Mouse (Mus musculus) testis, adult 2 months (tissue): ENCODE measurements at regions not wholly inside any gene's neighbourhood (a gene's known extent, or its start where the extent isn't known, plus 50 kb on each side); places are given as distances from the start of the nearest gene placed in this dataset.

Experiments
- CTCF ChIP-seq: fragments of 200-500 bp; IDR thresholded peaks from 2 replicates; pipeline ENCODE4 v1.5.1; 2012; ENCODE audit warnings: low read depth, mild to moderate bottlenecking, inconsistent platforms, low read length, moderate library complexity; ENCODE audit not compliant: control insufficient read depth, insufficient read depth, insufficient replicate concordance
- POLR2A ChIP-seq: fragments of 200-500 bp; IDR thresholded peaks from 2 replicates; pipeline ENCODE4 v1.6.1; 2012; ENCODE audit warnings: low read depth, mild to moderate bottlenecking, inconsistent platforms, low read length, moderate library complexity; ENCODE audit not compliant: control insufficient read depth

GRCm38 (mm10) chr19:36214188-36214968 lies 94.5 kb upstream of the Ankrd1 start:
- TF ChIP-seq CTCF (no peak), POLR2A (no peak)
